Mouse (Mus musculus): ENCODE measurements around the gene Ccdc172. TPM values are rescaled to one million over a fixed set of nuclear protein-coding genes. Genes with fewer than 3 reads are reported as not detected.

Gene Ccdc172
- polyA plus RNA-seq, 1 experiment = 8.9 TPM

DNA sequence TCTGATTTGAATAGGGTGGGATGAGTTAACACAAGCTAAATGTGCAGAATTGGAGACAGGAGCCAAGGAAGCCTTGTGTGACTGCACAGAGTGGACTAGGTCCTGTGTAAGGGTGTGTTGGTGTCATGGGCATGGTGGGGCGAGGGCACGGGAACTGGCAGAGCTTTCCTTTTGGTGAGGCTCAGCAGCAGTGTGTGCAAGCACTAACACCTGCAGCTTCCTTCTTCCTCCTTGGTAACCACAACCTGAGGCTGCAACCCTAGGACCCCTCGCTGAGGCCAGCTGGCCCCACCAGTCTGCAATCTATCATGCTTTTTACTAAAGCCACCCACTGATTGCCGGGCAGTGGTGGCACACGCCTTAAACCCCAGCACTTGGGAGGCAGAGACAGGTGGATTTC lies 28.6 kb downstream of the Ccdc172 start:
- TF ChIP-seq CTCF (IDR thresholded peaks at IDR 0.05; ENCODE audit: control insufficient read depth, insufficient read depth, insufficient replicate concordance, low read depth, low read length) = no peak
- no peak for TF ChIP-seq POLR2A (IDR thresholded peaks at IDR 0.05; ENCODE audit: control insufficient read depth, low read depth, low read length)
- Histone ChIP-seq H3K36me3 (ENCODE audit: control insufficient read depth, insufficient read depth, low read length) (peaks cover 3% of the 10 kb centered on the region), H3K4me3 (ENCODE audit: control insufficient read depth, low read depth, low read length) (no peak overlapping the region), H3K4me1 (ENCODE audit: control insufficient read depth, insufficient read depth, low read length) (no peaks in the 10 kb centered on the region), H3K27ac (ENCODE audit: control insufficient read depth, insufficient read depth, low read depth, low read length) (no peak overlapping the region), H3K27me3 (ENCODE audit: control insufficient read depth, insufficient read depth, low read length) (no peaks in the 10 kb centered on the region)

DNA sequence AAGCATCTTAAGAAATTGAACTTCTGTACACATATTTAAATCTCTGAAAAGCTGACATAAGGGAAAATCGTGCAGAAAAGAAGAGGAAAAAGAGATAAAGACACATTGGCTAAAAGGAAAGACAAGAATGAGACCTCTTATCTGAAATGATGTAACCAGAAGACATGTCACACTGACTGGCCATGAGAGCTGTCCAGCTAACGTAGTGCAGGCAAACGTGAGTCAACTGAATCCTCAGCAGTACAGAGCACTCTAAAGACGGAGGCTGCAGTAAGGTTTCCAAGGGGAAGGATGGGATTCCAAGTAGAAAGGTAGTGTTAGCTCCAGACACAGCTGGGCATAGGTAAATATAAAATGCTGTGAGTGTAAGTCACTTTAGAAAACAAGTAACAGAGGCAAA lies 36.6 kb downstream of the Ccdc172 start:
- H3K27me3 ChIP-seq (ENCODE audit: control insufficient read depth, insufficient read depth, low read length) = no peaks in the 10 kb centered on the region
- TF ChIP-seq POLR2A (IDR thresholded peaks at IDR 0.05; ENCODE audit: control insufficient read depth, low read depth, low read length) (no peak), CTCF (IDR thresholded peaks at IDR 0.05; ENCODE audit: control insufficient read depth, insufficient read depth, insufficient replicate concordance, low read depth, low read length) (no peak)
- peaks cover 3% of the 10 kb centered on the region for H3K36me3 ChIP-seq (ENCODE audit: control insufficient read depth, insufficient read depth, low read length)
- H3K4me3 ChIP-seq (ENCODE audit: control insufficient read depth, low read depth, low read length) = no peak overlapping the region
- H3K4me1 ChIP-seq (ENCODE audit: control insufficient read depth, insufficient read depth, low read length) = no peaks in the 10 kb centered on the region
- no peak overlapping the region for H3K27ac ChIP-seq (ENCODE audit: control insufficient read depth, insufficient read depth, low read depth, low read length)

DNA sequence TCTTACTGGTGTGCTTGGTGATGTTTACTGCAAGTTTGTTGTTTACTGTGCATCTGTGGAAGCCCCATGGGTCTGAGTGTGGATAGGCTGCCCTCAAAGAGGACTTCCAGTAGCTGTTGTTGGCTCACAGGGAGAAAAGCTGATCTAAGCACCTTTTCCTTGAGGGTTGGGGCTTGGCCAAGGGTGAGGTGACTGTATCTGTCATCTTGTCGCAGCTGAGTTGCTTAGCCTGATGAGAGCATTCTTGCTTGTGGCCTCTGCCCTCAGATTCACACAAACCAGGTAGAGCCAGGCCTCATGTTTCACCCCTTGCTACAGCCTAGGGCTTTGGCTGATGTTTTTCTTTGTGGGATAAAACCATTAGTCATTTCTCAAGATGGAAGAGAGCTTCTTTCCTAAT lies 38.7 kb downstream of the Ccdc172 start:
- TF ChIP-seq POLR2A (IDR thresholded peaks at IDR 0.05; ENCODE audit: control insufficient read depth, low read depth, low read length) = no peak
- TF ChIP-seq CTCF (IDR thresholded peaks at IDR 0.05; ENCODE audit: control insufficient read depth, insufficient read depth, insufficient replicate concordance, low read depth, low read length) = no peak
- no peak overlapping the region for H3K27ac ChIP-seq (ENCODE audit: control insufficient read depth, insufficient read depth, low read depth, low read length)

DNA sequence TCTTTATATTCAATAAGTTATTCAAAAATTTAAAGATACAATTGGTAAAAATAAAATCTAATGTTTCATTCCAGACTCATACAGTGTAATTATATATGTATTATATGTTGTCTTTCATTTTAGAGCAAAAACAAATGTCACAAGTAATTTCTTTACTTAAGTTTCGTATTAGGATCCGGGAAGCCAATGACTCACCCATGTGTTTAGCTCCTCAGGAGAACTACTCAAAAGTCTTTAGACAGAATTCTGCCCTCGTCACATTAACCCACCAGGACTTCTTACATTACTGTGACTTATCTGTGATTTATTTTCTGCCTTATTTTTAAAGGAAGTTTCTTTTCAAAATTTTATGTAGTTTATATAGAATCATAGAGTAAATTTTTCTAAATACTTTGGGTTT lies 39.1 kb downstream of the Ccdc172 start:
- Histone ChIP-seq H3K4me3 (ENCODE audit: control insufficient read depth, low read depth, low read length) (no peak overlapping the region), H3K27me3 (ENCODE audit: control insufficient read depth, insufficient read depth, low read length) (no peaks in the 10 kb centered on the region), H3K4me1 (ENCODE audit: control insufficient read depth, insufficient read depth, low read length) (no peaks in the 10 kb centered on the region), H3K27ac (ENCODE audit: control insufficient read depth, insufficient read depth, low read depth, low read length) (no peak overlapping the region), H3K36me3 (ENCODE audit: control insufficient read depth, insufficient read depth, low read length) (peaks cover 3% of the 10 kb centered on the region)
- TF ChIP-seq POLR2A (IDR thresholded peaks at IDR 0.05; ENCODE audit: control insufficient read depth, low read depth, low read length) (no peak), CTCF (IDR thresholded peaks at IDR 0.05; ENCODE audit: control insufficient read depth, insufficient read depth, insufficient replicate concordance, low read depth, low read length) (no peak)

More for the DNA sequence above, 38.7 kb downstream of the Ccdc172 start:
- Histone ChIP-seq H3K4me3 (ENCODE audit: control insufficient read depth, low read depth, low read length) (no peak overlapping the region), H3K27me3 (ENCODE audit: control insufficient read depth, insufficient read depth, low read length) (no peaks in the 10 kb centered on the region), H3K4me1 (ENCODE audit: control insufficient read depth, insufficient read depth, low read length) (no peaks in the 10 kb centered on the region), H3K36me3 (ENCODE audit: control insufficient read depth, insufficient read depth, low read length) (peaks cover 3% of the 10 kb centered on the region)

DNA sequence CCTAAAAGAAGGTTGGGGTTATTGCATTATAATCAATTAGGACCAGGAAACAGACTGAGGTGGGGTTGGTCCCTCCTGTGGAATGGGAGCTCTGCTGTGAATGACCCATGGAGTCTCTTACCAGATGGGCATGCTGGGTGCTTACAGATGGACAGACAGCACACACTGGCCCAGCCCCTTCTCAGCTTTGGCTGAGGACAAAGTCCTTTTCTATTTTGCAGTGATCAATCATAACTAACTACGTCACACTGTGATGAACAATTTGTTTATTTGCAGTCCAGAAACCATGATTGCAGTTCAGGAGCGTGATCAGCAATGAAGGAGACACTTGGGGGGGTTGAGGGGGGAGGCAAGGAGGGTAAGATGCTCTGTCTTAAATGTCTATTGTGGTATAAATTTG lies 43.2 kb downstream of the Ccdc172 start:
- H3K36me3 ChIP-seq (ENCODE audit: control insufficient read depth, insufficient read depth, low read length) = peaks cover 1% of the 10 kb centered on the region
- H3K4me3 ChIP-seq (ENCODE audit: control insufficient read depth, low read depth, low read length) = no peak overlapping the region
- no peaks in the 10 kb centered on the region for H3K4me1 ChIP-seq (ENCODE audit: control insufficient read depth, insufficient read depth, low read length)
- no peak overlapping the region for H3K27ac ChIP-seq (ENCODE audit: control insufficient read depth, insufficient read depth, low read depth, low read length)
- TF ChIP-seq POLR2A (IDR thresholded peaks at IDR 0.05; ENCODE audit: control insufficient read depth, low read depth, low read length) = no peak
- no peak for TF ChIP-seq CTCF (IDR thresholded peaks at IDR 0.05; ENCODE audit: control insufficient read depth, insufficient read depth, insufficient replicate concordance, low read depth, low read length)
- no peaks in the 10 kb centered on the region for H3K27me3 ChIP-seq (ENCODE audit: control insufficient read depth, insufficient read depth, low read length)

DNA sequence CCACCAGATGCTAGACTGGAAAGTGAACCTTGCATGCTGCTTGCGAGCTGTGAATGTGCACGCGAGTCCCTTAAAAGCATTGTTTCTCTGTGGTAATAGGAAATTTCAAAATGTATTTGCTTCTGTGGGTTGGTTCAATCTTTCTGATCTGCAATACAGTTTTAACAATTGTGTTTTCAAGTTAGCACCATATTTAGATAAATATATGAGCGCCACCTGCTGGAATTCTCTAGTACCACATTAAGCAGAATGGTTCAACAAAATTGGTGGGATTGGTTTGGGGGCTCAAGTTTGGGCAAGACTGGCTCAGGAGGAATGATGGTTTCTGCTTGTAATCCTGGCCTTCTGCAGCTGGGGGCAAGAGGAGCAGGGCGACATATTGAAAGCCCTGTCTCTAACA lies 46.6 kb downstream of the Ccdc172 start:
- no peaks in the 10 kb centered on the region for H3K27me3 ChIP-seq (ENCODE audit: control insufficient read depth, insufficient read depth, low read length)
- no peak for TF ChIP-seq POLR2A (IDR thresholded peaks at IDR 0.05; ENCODE audit: control insufficient read depth, low read depth, low read length)
- no peak for TF ChIP-seq CTCF (IDR thresholded peaks at IDR 0.05; ENCODE audit: control insufficient read depth, insufficient read depth, insufficient replicate concordance, low read depth, low read length)
- H3K4me3 ChIP-seq (ENCODE audit: control insufficient read depth, low read depth, low read length) = no peak overlapping the region
- H3K36me3 ChIP-seq (ENCODE audit: control insufficient read depth, insufficient read depth, low read length) = no peaks in the 10 kb centered on the region; the same call in 1 of the 2 replicates
- no peaks in the 10 kb centered on the region for H3K4me1 ChIP-seq (ENCODE audit: control insufficient read depth, insufficient read depth, low read length)
- H3K27ac ChIP-seq (ENCODE audit: control insufficient read depth, insufficient read depth, low read depth, low read length) = no peak overlapping the region

DNA sequence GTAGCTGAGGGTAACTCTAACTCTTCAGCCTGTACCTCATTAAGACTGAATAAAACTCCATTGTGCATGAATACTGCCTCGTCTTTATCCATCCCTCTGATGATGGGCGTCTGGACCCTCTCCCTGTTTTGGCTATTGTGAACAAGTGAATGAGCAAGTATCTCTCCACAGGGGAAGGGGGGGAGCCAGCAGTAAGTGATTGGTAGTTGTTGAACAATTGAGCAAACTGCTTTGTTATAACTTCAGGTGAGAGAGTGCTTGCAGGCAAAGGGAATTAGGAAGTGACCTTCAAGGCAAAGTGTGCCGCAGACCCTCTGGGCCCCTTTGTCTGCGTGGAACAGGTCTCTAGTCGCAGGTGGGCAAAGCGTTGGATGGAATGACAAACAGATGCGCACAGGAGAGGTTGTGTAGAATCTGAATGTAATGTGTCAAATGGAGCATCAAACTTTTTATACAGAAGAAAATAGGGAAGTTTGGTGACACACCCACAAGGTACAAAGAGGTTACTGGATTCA lies 50.6 kb downstream of the Ccdc172 start:
- TF ChIP-seq POLR2A (IDR thresholded peaks at IDR 0.05; ENCODE audit: control insufficient read depth, low read depth, low read length) (no peak), CTCF (IDR thresholded peaks at IDR 0.05; ENCODE audit: control insufficient read depth, insufficient read depth, insufficient replicate concordance, low read depth, low read length) (no peak)
- Histone ChIP-seq H3K36me3 (ENCODE audit: control insufficient read depth, insufficient read depth, low read length) (no peaks in the 10 kb centered on the region), H3K4me1 (ENCODE audit: control insufficient read depth, insufficient read depth, low read length) (no peaks in the 10 kb centered on the region), H3K27ac (ENCODE audit: control insufficient read depth, insufficient read depth, low read depth, low read length) (no peak overlapping the region), H3K27me3 (ENCODE audit: control insufficient read depth, insufficient read depth, low read length) (no peaks in the 10 kb centered on the region), H3K4me3 (ENCODE audit: control insufficient read depth, low read depth, low read length) (no peak overlapping the region)

DNA sequence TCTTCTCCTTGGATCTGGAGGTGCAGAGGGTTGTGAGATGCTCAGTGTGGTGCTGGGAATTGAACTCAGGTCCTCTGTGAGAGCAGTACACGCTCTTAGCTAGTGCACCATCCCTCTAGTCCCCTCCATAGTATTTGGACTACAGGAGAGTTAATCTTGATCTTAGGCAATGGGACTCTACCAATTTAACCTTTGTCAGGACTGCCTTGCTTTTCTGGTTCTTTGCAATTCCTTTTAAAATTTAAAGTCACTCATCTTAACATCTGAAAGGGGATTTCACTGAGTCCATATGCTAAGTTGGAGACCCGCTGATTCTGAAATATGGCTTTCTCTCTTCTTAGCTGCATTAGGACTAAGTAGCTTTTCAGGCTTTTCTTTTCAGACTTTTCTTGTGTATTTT lies 59.8 kb downstream of the Ccdc172 start:
- H3K27ac ChIP-seq (ENCODE audit: control insufficient read depth, insufficient read depth, low read depth, low read length) = no peak overlapping the region
- no peaks in the 10 kb centered on the region for H3K4me1 ChIP-seq (ENCODE audit: control insufficient read depth, insufficient read depth, low read length)
- H3K4me3 ChIP-seq (ENCODE audit: control insufficient read depth, low read depth, low read length) = no peak overlapping the region
- no peak for TF ChIP-seq CTCF (IDR thresholded peaks at IDR 0.05; ENCODE audit: control insufficient read depth, insufficient read depth, insufficient replicate concordance, low read depth, low read length)
- no peak for TF ChIP-seq POLR2A (IDR thresholded peaks at IDR 0.05; ENCODE audit: control insufficient read depth, low read depth, low read length)
- H3K36me3 ChIP-seq (ENCODE audit: control insufficient read depth, insufficient read depth, low read length) = no peaks in the 10 kb centered on the region
- H3K27me3 ChIP-seq (ENCODE audit: control insufficient read depth, insufficient read depth, low read length) = no peaks in the 10 kb centered on the region

Measured in testis, adult 2 months (tissue).